Mouse (Mus musculus) urinary bladder, postnatal 14 days (tissue): ENCODE data around the gene Tmem189.
"Not testable (repeated sequence)": the region's sequence is repeated elsewhere in the genome, so short reads cannot be mapped to it uniquely, and the experiment has no call there.

Source experiments
- DNase-seq: peaks from one replicate; pipeline ENCODE4 v3.0.0; 2021; ENCODE audit warnings: low spot score

The Tmem189 gene

DNA sequence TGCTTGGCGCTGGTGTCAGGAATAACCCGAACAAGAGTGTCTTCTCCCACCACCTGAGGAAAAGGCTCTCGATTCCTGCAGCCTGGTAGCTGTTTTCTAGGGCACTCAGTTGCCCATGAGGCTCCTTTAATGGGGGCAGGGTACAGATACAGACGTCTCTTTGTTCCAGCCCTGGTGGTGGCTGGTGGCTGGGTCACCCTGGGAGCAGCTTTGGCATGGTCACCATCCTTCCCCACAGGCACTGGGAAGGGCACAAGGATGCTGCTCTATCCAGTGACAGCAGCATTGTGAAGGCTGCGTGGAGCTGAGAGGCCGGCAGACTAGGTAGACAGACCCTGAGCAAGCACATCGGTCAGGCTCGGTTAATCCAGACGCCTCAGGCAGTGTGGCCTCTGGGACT, 38.0 kb downstream of the Tmem189 start:
- no peak for DNase-seq

DNA sequence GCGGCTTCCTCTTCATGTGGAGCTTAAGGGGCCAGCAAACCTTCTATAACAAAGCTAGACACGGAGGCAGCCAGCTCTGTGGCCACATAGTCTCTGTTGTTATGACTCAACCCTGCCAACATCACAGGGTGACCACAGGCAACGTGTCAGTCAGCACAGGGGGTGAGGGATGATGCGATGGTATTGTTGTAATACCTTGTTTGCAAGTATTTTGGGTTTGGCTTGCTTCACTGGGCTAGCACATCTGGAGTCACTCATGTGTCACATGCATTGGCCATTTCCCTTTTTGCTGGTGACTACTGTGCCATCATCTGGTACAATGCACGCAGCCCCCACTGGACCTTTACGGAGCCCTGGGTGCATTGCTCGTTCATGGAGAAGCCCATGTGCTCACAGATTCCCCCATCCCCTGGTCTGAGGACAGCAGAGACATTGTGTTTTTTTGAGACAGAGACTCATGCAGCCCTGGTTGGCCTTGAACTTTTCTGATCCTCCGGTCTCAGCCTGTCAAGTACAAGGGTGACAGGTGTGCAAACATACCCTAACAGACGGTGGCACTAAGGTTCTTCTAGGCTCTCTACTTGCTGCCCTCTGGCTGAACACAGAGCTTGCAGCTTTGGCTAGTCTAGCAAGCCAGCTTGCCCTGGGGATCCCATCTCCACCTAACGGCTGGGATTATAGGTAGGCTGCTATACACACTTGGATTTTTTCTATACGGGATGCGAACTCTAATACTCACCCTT, 40.2 kb downstream of the Tmem189 start:
- no peak for DNase-seq

- DNase-seq: no peak
Observed at GRCm38 (mm10) chr2:167646411-167646810, 43.2 kb downstream of the Tmem189 start.

GRCm38 (mm10) chr2:167643356-167644052, 46.1 kb downstream of the Tmem189 start:
- DNase-seq: not testable (repeated sequence)

DNA sequence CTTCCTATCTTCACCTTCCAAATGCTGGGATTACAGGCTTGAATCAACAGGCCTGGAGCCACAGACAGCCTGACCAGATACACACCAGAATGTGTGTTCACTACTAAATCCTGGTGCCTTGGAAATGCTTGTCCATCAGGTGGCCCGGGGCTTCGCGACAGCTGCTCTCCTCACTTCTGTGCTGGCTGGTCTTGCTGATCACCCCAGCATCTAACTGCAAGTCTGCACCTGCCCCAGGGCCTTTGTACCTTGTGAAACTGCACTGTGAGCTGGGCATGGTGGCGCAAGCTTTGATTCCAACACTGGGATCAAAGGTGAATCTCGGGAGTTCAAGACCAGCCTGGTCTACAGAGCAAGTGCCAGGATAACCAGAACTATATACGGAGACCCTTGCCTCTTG, 47.5 kb downstream of the Tmem189 start:
- DNase-seq: no peak

DNA sequence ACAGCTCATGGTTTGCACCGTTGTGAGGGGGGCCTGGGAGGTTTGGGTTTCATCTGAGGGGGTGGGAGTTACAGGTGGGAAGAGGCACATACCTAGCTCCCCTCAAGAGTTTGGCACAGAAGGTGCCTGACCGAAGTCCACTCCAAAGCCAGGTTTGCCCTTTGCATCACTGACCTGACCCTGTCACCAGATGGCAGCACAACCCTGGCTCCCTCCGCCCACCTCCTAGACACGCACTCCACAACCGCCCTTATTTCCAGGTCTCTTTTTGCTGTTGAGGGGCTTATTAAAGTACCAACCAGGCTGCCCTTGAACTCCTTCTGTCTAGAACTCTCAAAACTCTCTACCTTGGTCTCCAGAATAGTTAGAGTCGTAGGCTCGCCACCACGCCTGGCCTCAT, 48.3 kb downstream of the Tmem189 start:
- no peak for DNase-seq

DNA sequence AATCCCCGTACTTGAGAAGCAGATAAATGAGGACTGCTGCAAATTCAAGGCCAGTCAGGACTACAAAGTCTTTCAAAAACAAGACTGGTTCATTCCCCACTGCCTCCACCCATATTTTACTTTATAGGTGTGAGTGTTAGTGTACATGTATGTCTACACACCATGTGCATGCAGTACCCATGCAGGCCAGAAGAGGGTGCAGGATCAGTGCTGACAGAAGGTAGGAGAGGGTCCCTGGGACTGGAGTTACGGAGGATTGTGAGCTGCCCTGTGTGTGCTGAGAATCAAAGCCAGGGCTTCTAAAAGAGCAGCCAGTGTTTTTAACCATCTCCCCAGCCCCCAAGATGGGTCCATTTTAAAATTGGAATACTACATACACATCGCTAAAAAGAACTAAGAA, 49.3 kb downstream of the Tmem189 start:
- no peak for DNase-seq

DNA sequence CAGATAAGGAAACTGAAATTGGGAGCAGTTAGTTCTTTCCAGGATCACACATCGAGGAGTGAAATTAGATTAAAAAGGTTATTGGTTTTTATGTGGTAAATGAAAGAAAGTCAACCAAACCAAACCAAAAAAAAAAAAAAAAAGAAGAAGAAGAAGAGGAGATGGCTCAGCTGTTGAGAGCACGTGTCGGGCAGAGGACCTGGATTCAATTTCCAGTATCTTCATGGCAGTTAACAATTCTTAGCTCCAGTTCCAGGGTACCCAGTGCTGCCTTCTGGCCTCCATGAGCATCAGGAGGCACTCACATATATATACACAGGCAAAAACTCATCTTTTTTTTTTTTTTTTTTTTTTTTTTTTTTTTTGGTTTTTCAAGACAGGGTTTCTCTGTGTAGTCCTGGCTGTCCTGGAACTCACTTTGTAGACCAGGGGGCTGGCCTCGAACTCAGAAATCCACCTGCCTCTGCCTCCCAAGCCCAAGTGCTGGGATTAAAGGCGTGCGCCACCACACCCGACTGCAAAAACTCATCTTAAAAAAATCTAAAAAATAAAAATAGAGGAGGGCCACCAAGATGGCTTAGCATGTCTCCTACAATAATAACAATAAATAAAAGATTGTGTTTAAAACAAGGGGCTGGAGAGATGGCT, 54.6 kb downstream of the Tmem189 start:
- DNase-seq: no peak

GRCm38 (mm10) chr2:167634338-167634770, 55.3 kb downstream of the Tmem189 start:
- DNase-seq: peak; percentile 95

GRCm38 (mm10) chr2:167633537-167633872, 56.1 kb downstream of the Tmem189 start:
- no peak for DNase-seq

GRCm38 (mm10) chr2:167632731-167633536, 56.7 kb downstream of the Tmem189 start:
- DNase-seq: no peak

- DNase-seq: peak; percentile 96
Observed at GRCm38 (mm10) chr2:167631591-167632448, 57.8 kb downstream of the Tmem189 start, which contains the start of gene Ube2v1. TSS of gene Ube2v1 (minus strand) at chr2:167632095.

- DNase-seq: no peak
Observed at GRCm38 (mm10) chr2:167631181-167631590, 58.4 kb downstream of the Tmem189 start.

- no peak for DNase-seq
Observed at GRCm38 (mm10) chr2:167630421-167630820, 59.2 kb downstream of the Tmem189 start.

DNA sequence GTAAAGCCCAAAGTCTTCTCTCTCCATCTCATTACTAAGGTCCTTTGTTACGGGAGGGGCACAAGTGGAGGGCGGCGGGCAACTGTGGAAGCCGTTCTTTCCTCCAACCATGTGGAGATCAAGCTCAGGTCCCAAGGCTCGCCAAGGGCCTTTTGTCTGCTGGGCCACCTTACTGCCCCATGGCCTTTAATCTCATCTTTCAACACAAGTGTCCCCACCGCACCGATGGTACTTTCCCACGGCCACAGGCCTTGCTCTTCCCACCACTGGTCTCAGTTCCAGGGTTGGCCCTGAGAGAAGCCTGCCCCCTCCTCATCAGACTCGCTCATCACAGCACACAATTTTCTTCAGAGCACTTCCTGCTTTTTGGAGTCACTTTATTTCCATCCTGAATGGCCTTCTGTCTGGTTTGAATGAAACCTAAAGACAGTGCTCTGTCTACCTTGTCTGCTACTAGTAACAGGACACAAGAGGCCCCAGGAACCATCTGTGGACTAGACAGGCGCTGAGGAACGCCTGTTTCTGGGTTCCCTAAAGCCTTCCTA, 59.9 kb downstream of the Tmem189 start:
- DNase-seq: no peak

- DNase-seq: peak; percentile 60
Observed at GRCm38 (mm10) chr2:167628872-167629271, 60.8 kb downstream of the Tmem189 start.

GRCm38 (mm10) chr2:167627019-167627418, 62.6 kb downstream of the Tmem189 start:
- DNase-seq: no peak

DNA sequence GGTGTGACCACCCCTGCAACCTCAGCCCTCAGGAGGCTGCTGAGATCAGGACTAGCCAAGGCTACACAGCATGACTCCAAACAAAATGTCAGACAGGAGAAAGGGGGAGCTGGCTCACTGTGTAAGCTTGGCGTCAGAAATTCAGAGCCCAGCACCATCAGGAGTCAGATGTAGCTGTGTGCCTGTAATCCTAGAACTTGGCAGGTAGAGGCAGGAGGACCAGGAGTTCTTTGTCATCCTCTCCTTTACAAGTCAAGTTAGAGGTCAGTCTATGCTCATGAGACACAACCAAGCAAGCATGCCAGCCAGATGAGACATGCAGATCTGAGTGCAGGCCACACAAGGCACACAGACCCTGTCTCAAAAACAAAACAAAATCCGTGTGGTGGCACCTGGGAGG, 64.0 kb downstream of the Tmem189 start:
- DNase-seq: no peak

- no peak for DNase-seq
Observed at GRCm38 (mm10) chr2:167624368-167625075, 65.1 kb downstream of the Tmem189 start.

- DNase-seq: no peak
Observed at GRCm38 (mm10) chr2:167622965-167623364, 66.7 kb downstream of the Tmem189 start.
